Mouse (Mus musculus) bone marrow macrophage, adult 2 months (primary cell): ENCODE measurements around the gene Olfr535.
"Not testable (repeated sequence)": the region's sequence is repeated elsewhere in the genome, so short reads cannot be mapped to it uniquely, and the experiment has no call there.

Experiments used
- CTCF ChIP-seq: IDR thresholded peaks from 2 replicates; pipeline ENCODE4 v1.5.1; 2012; ENCODE audit warnings: low read depth, mild to moderate bottlenecking, low read length, moderate library complexity
- POLR2A ChIP-seq: IDR thresholded peaks from 2 replicates; pipeline ENCODE4 v1.6.1; 2012; ENCODE audit warnings: mild to moderate bottlenecking, low read depth, low read length, borderline replicate concordance

- TF ChIP-seq CTCF, POLR2A: not testable (repeated sequence)
These were observed 20.9 kb upstream of the Olfr535 start, which contains the start of gene Olfr533 for GRCm38 (mm10) chr7:140463070-140463469.
